Mouse (Mus musculus) midbrain, embryonic 12.5 days (tissue): ENCODE results near the gene Iqch. TPM values are rescaled to one million over a fixed set of nuclear protein-coding genes. Genes with fewer than 3 reads are reported as not detected.
"Not testable (repeated sequence)": the region's sequence is repeated elsewhere in the genome, so short reads cannot be mapped to it uniquely, and the experiment has no call there.

Experiments used
- ATAC-seq: fragments of 200-750 bp; cut with Nextera tagmentation; 2 replicates; pipeline ENCODE4 v1.8.0; 2017; ENCODE audit warnings: low read depth, moderate TSS enrichment, moderate library complexity; ENCODE audit not compliant: low FRiP score
- H3K27ac ChIP-seq: fragments of 300-500 bp; sonication (generic); replicated peaks from 2 replicates; pipeline ENCODE4 v1.5.1; 2016; ENCODE audit warnings: mild to moderate bottlenecking
- H3K27me3 ChIP-seq: fragments of 300-500 bp; sonication (generic); 2 replicates; pipeline ENCODE4 v1.6.1; 2016; ENCODE audit warnings: mild to moderate bottlenecking
- H3K36me3 ChIP-seq: fragments of 300-500 bp; sonication (generic); 2 replicates; pipeline ENCODE4 v1.6.1; 2016
- H3K4me1 ChIP-seq: fragments of 300-500 bp; sonication (generic); 2 replicates; pipeline ENCODE4 v1.6.1; 2016
- H3K4me2 ChIP-seq: fragments of 300-500 bp; sonication (generic); replicated peaks from 2 replicates; pipeline ENCODE4 v1.6.1; 2016; ENCODE audit warnings: mild to moderate bottlenecking, moderate library complexity
- H3K4me3 ChIP-seq: fragments of 300-500 bp; sonication (generic); 2 replicates; pipeline ENCODE4 v1.5.1; 2016; ENCODE audit warnings: mild to moderate bottlenecking
- H3K9ac ChIP-seq: fragments of 300-500 bp; sonication (generic); replicated peaks from 2 replicates; pipeline ENCODE4 v1.6.1; 2016; ENCODE audit warnings: mild to moderate bottlenecking, moderate library complexity
- H3K9me3 ChIP-seq: fragments of 300-500 bp; sonication (generic); 2 replicates; pipeline ENCODE4 v1.6.1; 2016; ENCODE audit warnings: mild to moderate bottlenecking
- WGBS: fragments of 180-500 bp; shearing (Covaris S2); methylation state at CpG from one replicate; pipeline ENCODE4 v1.1.7; 2016; 5-methylcytosine and 5-hydroxymethylcytosine counted together
- polyA plus RNA-seq: library from polyadenylated mRNA; unstranded; fragments of >200 nt; fragmentation: Nextera tagmentation; extraction: Ambion mirVana; gene quantifications from 2 replicates; pipeline ENCODE4 v1.2.1, GENCODE M21; 2016

The Iqch gene
- polyA plus RNA-seq, 1 experiment from 2014 or later, result not detected

DNA sequence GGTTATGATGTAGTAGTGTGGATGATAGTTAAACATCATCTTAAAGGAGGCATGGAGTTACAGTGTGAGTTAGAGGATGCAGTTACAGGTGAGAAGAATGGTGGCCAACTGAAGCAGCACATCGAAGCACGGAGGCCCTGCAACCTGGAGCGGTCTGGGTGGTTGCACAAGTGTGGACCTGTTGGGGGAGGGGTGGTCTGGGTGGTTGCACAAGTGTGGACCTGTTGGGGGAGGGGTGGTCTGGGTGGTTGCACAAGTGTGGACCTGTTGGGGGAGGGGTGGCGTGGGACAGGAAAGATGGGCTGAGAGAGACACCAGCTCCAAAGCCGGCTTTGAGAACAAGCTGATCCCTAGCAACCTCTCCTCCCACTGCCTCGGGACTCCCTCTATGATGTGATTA is 51.6 kb downstream of the Iqch start:
- H3K27ac ChIP-seq, H3K4me3 ChIP-seq, H3K9me3 ChIP-seq, H3K27me3 ChIP-seq, ATAC-seq, H3K4me2 ChIP-seq, H3K36me3 ChIP-seq, H3K9ac ChIP-seq, H3K4me1 ChIP-seq: not testable (repeated sequence)
- 77% methylated on average over 6 of the region's 6 CpGs for WGBS

DNA sequence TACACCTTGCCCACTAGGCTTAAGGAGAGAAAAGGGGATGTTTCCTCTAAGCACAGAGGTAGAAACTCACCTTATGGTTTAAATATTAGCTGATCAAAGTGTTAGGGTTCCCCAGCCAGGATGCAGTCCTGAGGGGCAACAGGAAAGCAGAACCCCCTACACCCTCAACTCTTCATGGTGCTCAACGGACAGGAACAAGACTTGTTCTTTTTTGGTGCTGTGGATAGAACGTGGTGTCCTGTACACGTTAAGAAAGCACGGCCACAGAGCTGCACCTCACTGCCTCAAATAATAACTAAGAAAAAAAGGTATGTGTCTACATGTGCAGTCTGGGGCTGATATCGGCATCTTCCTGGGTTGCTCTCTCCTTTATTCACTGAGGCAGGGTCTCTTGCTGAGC is 53.3 kb downstream of the Iqch start:
- no peaks in the 10 kb centered on the region for H3K9me3 ChIP-seq
- WGBS, result 87% methylated on average over 5 of the region's 5 CpGs
- no peak overlapping the region for H3K27ac ChIP-seq
- no peak overlapping the region for H3K4me3 ChIP-seq
- H3K36me3 ChIP-seq, result no peaks in the 10 kb centered on the region
- H3K4me2 ChIP-seq, result no peak overlapping the region
- H3K9ac ChIP-seq, result no peak overlapping the region
- H3K27me3 ChIP-seq, result peaks cover 5% of the 10 kb centered on the region; the same call in 1 of the 2 replicates
- ATAC-seq, result no peak
- H3K4me1 ChIP-seq, result no peaks in the 10 kb centered on the region

DNA sequence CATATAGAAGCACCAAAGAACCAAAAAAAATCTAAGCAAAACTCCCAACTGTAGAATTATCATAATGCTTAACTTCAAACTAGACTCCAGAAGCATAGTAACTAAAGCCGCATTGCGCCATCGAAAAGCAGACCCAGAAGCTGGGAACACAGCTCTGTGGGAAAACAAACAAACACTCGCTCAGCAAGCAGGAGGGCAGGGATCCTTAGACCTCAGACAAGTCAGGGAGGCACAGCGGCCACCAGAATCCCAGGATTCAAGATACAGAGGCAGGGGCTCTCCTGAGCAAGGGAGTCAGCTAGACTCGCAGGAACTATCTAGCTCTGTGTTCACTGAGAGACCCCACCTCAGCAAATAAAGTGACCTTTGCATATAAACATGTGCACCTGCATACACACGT is 60.4 kb downstream of the Iqch start:
- H3K9ac ChIP-seq, result no peak overlapping the region
- H3K4me1 ChIP-seq, result no peaks in the 10 kb centered on the region
- no peaks in the 10 kb centered on the region for H3K36me3 ChIP-seq
- no peaks in the 10 kb centered on the region for H3K9me3 ChIP-seq
- H3K4me3 ChIP-seq, result no peak overlapping the region
- ATAC-seq, result no peak
- H3K27me3 ChIP-seq, result peaks cover 6% of the 10 kb centered on the region
- no peak overlapping the region for H3K27ac ChIP-seq
- WGBS, result 63% methylated on average over 7 of the region's 7 CpGs
- H3K4me2 ChIP-seq, result no peak overlapping the region

DNA sequence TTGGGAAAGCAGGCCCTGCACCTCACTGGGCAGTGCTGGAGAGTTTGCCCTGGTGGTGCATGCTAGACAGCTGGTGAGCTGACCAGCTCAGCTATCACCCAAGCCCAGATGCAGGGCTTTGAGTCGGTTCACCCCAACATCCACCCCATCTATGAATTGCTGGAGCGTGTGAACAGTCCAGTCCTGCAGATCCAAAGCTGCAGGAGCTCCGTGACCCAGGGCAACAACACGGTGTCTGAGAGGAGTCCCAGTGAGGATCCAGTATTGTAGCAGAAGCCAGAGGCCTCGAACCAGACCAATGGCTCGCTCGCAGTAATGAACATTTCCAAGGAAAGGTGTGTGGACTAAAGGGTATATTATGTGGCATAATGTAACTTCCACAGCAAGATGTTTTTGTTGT is 61.0 kb downstream of the Iqch start:
- Histone ChIP-seq H3K4me2 (no peak overlapping the region), H3K4me3 (no peak overlapping the region), H3K27me3 (peaks cover 6% of the 10 kb centered on the region), H3K4me1 (no peaks in the 10 kb centered on the region), H3K9ac (no peak overlapping the region), H3K27ac (no peak overlapping the region), H3K9me3 (no peaks in the 10 kb centered on the region), H3K36me3 (no peaks in the 10 kb centered on the region)
- no peak for ATAC-seq
- WGBS, result 82% methylated on average over 7 of the region's 7 CpGs

DNA sequence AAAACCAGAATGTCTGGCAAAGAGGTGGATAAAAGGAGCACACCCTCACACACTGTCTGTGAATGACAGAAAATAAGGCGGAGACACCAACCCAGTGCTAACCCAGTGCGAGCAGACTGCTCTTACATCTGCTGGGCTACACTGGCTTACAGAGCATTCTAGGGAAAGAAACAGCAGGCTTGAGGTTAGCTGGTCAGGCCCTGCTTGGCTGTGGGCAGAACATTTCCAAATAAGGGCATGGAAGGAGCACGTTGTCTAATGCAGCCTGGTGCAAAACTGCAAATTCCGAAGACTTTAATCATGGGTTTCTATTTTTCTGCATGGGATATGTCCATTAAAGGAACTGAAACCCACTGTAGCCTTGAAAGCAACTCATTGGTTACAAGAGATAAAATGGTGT is 64.8 kb downstream of the Iqch start:
- no peak for ATAC-seq
- Histone ChIP-seq H3K9ac (no peak overlapping the region), H3K4me3 (no peak overlapping the region), H3K27me3 (peaks cover 6% of the 10 kb centered on the region), H3K9me3 (no peaks in the 10 kb centered on the region), H3K27ac (no peak overlapping the region), H3K4me2 (no peak overlapping the region), H3K36me3 (no peaks in the 10 kb centered on the region), H3K4me1 (peaks cover 25% of the 10 kb centered on the region)
- 93% methylated on average over 4 of the region's 4 CpGs for WGBS

DNA sequence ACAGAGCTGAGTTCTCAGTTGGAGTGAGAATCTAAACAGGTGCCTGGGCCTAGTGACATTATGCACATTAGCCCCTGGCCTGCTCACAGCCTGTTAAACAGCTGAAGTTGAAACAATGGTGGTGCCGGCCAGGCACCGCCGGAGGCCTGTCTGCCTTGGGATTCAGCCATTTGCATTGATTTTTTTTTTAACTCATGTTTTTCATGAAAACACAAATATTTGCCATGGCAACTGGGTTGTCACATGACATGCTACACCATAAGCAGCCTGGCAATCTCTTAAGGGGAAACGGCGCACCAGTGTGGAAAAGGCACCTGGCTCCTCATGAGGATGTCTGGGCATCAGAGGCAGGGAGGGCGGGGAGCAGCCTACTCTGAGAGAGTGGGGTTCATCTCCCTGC is 67.3 kb downstream of the Iqch start:
- H3K9me3 ChIP-seq, result no peaks in the 10 kb centered on the region
- H3K36me3 ChIP-seq, result no peaks in the 10 kb centered on the region
- no peak overlapping the region for H3K4me3 ChIP-seq
- 14% methylated on average over 6 of the region's 6 CpGs for WGBS
- ATAC-seq, result peak; percentile 77
- peaks cover 25% of the 10 kb centered on the region for H3K4me1 ChIP-seq
- peak overlapping the region; percentile 71 for H3K27ac ChIP-seq
- no peaks in the 10 kb centered on the region for H3K27me3 ChIP-seq
- H3K4me2 ChIP-seq, result peak overlapping the region; percentile 12; the same call in 1 of the 2 replicates
- H3K9ac ChIP-seq, result no peak overlapping the region

DNA sequence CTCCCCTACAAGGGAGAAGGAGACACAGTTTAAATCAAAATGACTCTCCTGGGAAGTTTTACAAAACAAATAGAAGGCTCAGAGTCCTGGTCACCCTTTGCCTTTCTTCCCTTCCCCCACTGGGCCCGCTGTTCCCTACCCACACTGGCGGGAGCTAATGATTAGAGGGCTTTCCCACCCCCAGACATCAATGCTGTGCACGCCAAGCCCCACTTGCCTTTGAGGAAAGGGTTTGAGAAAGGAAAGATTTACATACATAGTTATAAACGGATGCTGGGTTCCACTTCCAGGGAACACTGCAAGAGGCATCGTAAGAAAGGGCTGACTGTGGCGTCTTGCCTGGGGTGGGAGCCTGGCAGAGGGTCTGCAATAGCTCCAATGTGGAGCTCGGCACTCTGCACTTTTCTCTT is 67.9 kb downstream of the Iqch start:
- H3K27ac ChIP-seq, result peak overlapping the region; percentile 71

DNA sequence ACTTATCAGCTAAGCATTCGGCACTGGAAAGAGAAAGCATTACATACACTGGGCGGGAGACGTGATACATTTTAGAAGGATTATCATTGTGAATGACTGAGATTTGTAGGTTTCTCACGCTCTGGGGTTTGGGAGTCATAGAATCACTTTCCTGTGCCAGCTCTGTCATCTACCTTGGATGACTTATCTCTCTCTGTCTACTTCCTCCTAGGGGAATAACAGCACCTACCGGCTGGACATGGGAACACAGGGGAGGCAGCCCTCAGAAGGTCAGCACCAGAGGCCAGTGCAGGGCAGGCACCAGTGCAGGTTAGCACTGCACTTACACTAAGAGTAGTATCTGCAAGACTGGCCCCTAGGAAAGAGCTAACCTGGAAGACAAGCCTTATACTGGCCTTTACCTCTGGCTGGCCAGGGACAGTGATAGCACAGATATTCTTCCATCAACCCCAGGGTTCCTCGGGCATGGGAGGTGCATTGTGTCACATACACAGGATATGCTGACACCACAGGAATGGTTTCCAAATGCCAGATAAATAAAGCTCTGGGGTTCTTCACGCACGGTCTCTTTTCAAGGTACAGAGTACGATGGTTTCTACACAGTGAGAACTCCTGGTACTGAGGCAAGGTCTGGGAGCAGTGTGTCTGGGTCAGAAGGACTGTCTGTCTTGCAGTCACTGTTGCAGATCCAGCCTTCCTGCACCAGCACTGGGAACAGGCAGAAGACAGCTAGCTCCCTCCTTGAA is 69.2 kb downstream of the Iqch start:
- H3K27me3 ChIP-seq, result no peaks in the 10 kb centered on the region
- H3K9ac ChIP-seq, result no peak overlapping the region
- H3K9me3 ChIP-seq, result no peaks in the 10 kb centered on the region
- no peaks in the 10 kb centered on the region for H3K36me3 ChIP-seq
- H3K27ac ChIP-seq, result no peak overlapping the region
- WGBS, result 59% methylated on average over 9 of the region's 9 CpGs
- ATAC-seq, result no peak
- no peak overlapping the region for H3K4me2 ChIP-seq
- peaks cover 25% of the 10 kb centered on the region for H3K4me1 ChIP-seq
- H3K4me3 ChIP-seq, result no peak overlapping the region

More for the DNA sequence above, 67.9 kb downstream of the Iqch start:
- peak overlapping the region; percentile 12 for H3K4me2 ChIP-seq
- H3K9ac ChIP-seq, result no peak overlapping the region
- H3K4me3 ChIP-seq, result no peak overlapping the region
- WGBS, result 5% methylated on average over 7 of the region's 7 CpGs
- H3K4me1 ChIP-seq, result peaks cover 25% of the 10 kb centered on the region
- ATAC-seq, result peak; percentile 78
- no peaks in the 10 kb centered on the region for H3K36me3 ChIP-seq
- H3K9me3 ChIP-seq, result no peaks in the 10 kb centered on the region
- H3K27me3 ChIP-seq, result no peaks in the 10 kb centered on the region

DNA sequence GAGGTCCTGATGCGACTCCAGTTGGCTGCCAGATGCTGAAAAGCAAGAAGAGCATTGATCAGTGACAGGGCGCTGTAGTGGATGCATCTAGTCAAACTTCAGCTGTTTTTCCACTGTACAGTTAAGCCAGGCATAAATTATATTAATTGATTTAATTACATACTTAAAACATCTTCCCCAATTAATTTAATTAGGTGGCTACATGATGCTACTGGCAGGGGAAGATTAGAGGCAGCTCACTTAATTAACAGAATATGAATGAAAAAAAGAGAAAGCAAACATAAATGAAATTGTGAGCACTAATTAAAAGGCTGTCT is 78.4 kb downstream of the Iqch start:
- Histone ChIP-seq H3K27me3 (peaks cover 8% of the 10 kb centered on the region; the same call in 1 of the 2 replicates), H3K4me3 (no peak overlapping the region), H3K36me3 (no peaks in the 10 kb centered on the region), H3K4me1 (peaks cover 5% of the 10 kb centered on the region; the same call in 1 of the 2 replicates), H3K27ac (no peak overlapping the region), H3K4me2 (no peak overlapping the region), H3K9me3 (no peaks in the 10 kb centered on the region), H3K9ac (no peak overlapping the region)
- 81% methylated on average over 2 of the region's 2 CpGs for WGBS
- ATAC-seq, result no peak

DNA sequence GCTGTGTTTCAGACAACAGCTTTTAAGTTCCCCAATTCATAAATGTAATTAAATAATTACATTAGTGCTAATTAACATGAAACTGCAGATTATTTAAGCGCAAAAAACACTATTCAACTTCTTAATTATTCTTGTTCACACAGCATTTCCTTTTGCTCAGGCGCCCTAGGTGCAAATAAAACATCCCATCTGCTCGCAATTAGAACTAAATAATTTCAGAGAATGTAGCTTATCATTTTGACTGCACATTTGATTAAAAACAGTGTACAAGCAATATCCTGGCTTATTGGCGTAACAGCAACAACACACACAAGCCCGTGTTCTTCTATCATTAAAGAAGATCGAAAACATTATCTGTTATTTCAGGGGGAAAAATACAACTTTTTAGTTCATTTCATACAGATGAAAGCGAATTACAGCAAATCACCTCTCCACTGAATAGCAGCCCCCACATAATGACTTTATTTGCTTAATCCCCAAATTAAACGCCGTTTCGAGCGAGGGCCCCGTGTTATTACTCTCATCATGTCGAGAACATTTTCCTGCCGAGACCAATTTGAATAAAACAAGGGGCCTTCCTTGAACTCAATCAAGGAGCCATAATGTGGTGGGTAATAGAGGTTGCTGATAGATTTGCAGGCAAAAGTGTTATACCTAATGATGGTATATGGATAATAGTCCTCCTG is 78.9 kb downstream of the Iqch start:
- no peaks in the 10 kb centered on the region for H3K9me3 ChIP-seq
- no peak overlapping the region for H3K9ac ChIP-seq
- H3K27ac ChIP-seq, result no peak overlapping the region
- H3K36me3 ChIP-seq, result no peaks in the 10 kb centered on the region
- peaks cover 5% of the 10 kb centered on the region; the same call in 1 of the 2 replicates for H3K4me1 ChIP-seq
- H3K27me3 ChIP-seq, result peaks cover 8% of the 10 kb centered on the region; the same call in 1 of the 2 replicates
- no peak overlapping the region for H3K4me2 ChIP-seq
- H3K4me3 ChIP-seq, result no peak overlapping the region
- no peak for ATAC-seq
- 65% methylated on average over 14 of the region's 14 CpGs for WGBS

DNA sequence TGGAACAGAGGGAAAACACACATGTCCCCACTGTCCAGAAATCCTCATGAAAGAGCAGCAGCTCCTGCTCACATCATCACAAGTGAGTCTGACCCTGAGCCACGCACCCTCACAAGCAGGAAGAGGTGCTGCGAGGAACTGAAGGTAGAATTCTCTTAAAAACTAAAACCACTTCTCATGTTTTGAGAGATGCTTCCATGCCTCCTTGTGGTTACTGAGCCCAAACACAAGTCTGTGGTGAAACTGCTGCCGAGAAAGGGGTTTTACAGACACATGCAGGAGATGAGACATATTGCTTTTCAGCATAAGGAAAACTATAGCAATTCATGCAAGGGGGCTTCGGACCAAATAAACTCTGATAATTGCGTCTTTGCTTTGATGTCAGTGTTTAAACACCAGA is 89.4 kb downstream of the Iqch start:
- H3K4me3 ChIP-seq, result no peak overlapping the region
- no peaks in the 10 kb centered on the region; the same call in none of the 2 replicates for H3K27me3 ChIP-seq
- ATAC-seq, result no peak
- no peaks in the 10 kb centered on the region for H3K4me1 ChIP-seq
- no peak overlapping the region for H3K27ac ChIP-seq
- H3K9me3 ChIP-seq, result no peaks in the 10 kb centered on the region
- H3K9ac ChIP-seq, result no peak overlapping the region
- no peaks in the 10 kb centered on the region for H3K36me3 ChIP-seq
- H3K4me2 ChIP-seq, result no peak overlapping the region
- WGBS, result 78% methylated on average over 5 of the region's 5 CpGs

DNA sequence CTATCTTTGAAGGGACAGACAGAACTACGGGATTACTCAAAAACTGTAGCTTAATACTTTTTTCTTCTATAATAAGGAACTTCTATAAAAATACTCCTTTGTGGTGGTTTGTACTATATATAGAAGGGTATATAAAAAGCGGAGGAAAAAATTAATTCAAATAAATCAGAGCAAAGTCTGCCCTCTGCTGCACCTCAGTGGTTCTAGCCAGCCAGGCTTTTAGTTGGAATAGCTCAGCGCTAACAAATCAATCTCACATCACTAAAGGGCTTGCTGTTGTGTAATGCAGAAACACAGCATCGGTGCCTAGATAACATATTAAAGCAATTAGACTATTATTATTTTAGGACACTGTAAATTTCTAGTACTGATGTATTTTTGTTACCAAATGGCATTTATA is 91.3 kb downstream of the Iqch start:
- Histone ChIP-seq H3K4me1 (no peaks in the 10 kb centered on the region), H3K27me3 (no peaks in the 10 kb centered on the region; the same call in 1 of the 2 replicates), H3K9me3 (no peaks in the 10 kb centered on the region), H3K4me2 (no peak overlapping the region), H3K27ac (no peak overlapping the region), H3K4me3 (no peak overlapping the region), H3K36me3 (no peaks in the 10 kb centered on the region), H3K9ac (no peak overlapping the region)
- 85% methylated on average over 4 of the region's 4 CpGs for WGBS
- no peak for ATAC-seq
